Mouse (Mus musculus) limb, embryonic 11.5 days (tissue): Measurements from ENCODE around the gene Egfem1. TPM values are rescaled to one million over a fixed set of nuclear protein-coding genes. Genes with fewer than 3 reads are reported as not detected.

Experiments used
- ATAC-seq: fragments of 200-750 bp; cut with Nextera tagmentation; 2 replicates; pipeline ENCODE4 v1.8.0; 2017; ENCODE audit warnings: low read depth; ENCODE audit not compliant: insufficient number of reproducible peaks, low FRiP score, low TSS enrichment
- DNase-seq: peaks from one replicate; pipeline ENCODE4 v3.0.0-alpha.2; 2015; ENCODE audit warnings: low spot score
- H3K27ac ChIP-seq: fragments of 300-500 bp; sonication (generic); replicated peaks from 2 replicates; pipeline ENCODE4 v1.5.1; 2014; ENCODE audit warnings: low read depth, mild to moderate bottlenecking, low read length
- H3K27me3 ChIP-seq: fragments of 300-500 bp; sonication (generic); 2 replicates; pipeline ENCODE4 v1.6.1; 2014; ENCODE audit warnings: mild to moderate bottlenecking, low read length, mixed read lengths; ENCODE audit not compliant: control insufficient read depth, insufficient read depth
- H3K36me3 ChIP-seq: fragments of 300-500 bp; sonication (generic); 2 replicates; pipeline ENCODE4 v1.6.1; 2014; ENCODE audit warnings: mild to moderate bottlenecking, low read length, moderate library complexity, mixed read lengths; ENCODE audit not compliant: control insufficient read depth, insufficient read depth
- H3K4me1 ChIP-seq: fragments of 300-500 bp; sonication (generic); 2 replicates; pipeline ENCODE4 v1.6.1; 2014; ENCODE audit warnings: low read length, mixed read lengths; ENCODE audit not compliant: control insufficient read depth, insufficient read depth
- H3K4me2 ChIP-seq: fragments of 300-500 bp; sonication (generic); 2 replicates; pipeline ENCODE4 v1.6.1; 2014; ENCODE audit warnings: low read depth, mild to moderate bottlenecking, moderate library complexity; ENCODE audit not compliant: severe bottlenecking
- H3K4me3 ChIP-seq: fragments of 300-500 bp; sonication (generic); 2 replicates; pipeline ENCODE4 v1.5.1; 2014; ENCODE audit warnings: low read depth, low read length
- H3K9ac ChIP-seq: fragments of 300-500 bp; sonication (generic); 2 replicates; pipeline ENCODE4 v1.6.1; 2014; ENCODE audit warnings: mild to moderate bottlenecking, low read length
- H3K9me3 ChIP-seq: fragments of 300-500 bp; sonication (generic); 2 replicates; pipeline ENCODE4 v1.6.1; 2016; ENCODE audit warnings: low read length; ENCODE audit not compliant: control insufficient read depth
- WGBS: fragments of 180-500 bp; shearing (Covaris S2); extraction: QIAGEN DNeasy Blood & Tissue Kit; methylation state at CpG from one replicate; pipeline ENCODE4 v1.1.7; 2014; 5-methylcytosine and 5-hydroxymethylcytosine counted together
- polyA plus RNA-seq: library from polyadenylated mRNA; unstranded; fragments of >200 nt; fragmentation: Nextera tagmentation; extraction: Ambion mirVana; gene quantifications from 2 replicates; pipeline ENCODE4 v1.2.1, GENCODE M21; 2014

Gene Egfem1
- polyA plus RNA-seq, 1 experiment from 2014 or later: 4.2 TPM

GRCm38 (mm10) chr3:29443024-29443423, 361.2 kb downstream of the Egfem1 start:
- H3K9me3 ChIP-seq: no peaks in the 10 kb centered on the region
- no peak overlapping the region for H3K27ac ChIP-seq
- H3K36me3 ChIP-seq: no peaks in the 10 kb centered on the region
- H3K4me3 ChIP-seq: no peak overlapping the region
- ATAC-seq (no peak), DNase-seq (no peak)
- WGBS: 93% methylated on average over 6 of the region's 6 CpGs
- no peak overlapping the region for H3K9ac ChIP-seq
- no peak overlapping the region for H3K4me2 ChIP-seq
- no peaks in the 10 kb centered on the region for H3K27me3 ChIP-seq
- 0 out of 2 replicates have a peak, but pooled peaks cover 3% of the 10 kb centered on the region for H3K4me1 ChIP-seq

DNA sequence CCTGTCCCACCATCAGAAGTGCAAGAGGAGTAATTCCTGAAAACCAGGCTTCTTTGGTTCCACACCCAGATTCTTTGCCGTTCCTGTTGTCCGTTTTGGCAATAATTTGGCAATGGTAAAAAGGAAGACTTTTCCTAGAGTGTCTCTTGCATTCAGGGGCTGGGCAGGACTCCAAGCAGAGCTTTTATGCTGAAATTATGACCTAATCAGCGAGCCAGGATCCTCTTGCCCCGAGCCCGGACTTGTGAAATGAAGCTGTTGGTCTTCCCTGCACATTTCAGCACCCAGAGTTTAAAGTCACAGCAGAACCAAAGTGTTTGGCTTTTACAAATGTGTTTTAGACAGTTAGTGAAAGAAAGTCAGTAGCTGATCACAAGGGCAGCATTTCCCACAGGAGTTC, 362.8 kb downstream of the Egfem1 start:
- ATAC-seq: no peak
- no peak for DNase-seq
- H3K9me3 ChIP-seq: no peaks in the 10 kb centered on the region
- no peak overlapping the region for H3K9ac ChIP-seq
- no peak overlapping the region for H3K27ac ChIP-seq
- no peak overlapping the region for H3K4me3 ChIP-seq
- WGBS: 59% methylated on average over 5 of the region's 5 CpGs
- H3K27me3 ChIP-seq: no peaks in the 10 kb centered on the region
- H3K4me2 ChIP-seq: no peak overlapping the region
- 0 out of 2 replicates have a peak, but pooled peaks cover 3% of the 10 kb centered on the region for H3K4me1 ChIP-seq
- H3K36me3 ChIP-seq: no peaks in the 10 kb centered on the region

DNA sequence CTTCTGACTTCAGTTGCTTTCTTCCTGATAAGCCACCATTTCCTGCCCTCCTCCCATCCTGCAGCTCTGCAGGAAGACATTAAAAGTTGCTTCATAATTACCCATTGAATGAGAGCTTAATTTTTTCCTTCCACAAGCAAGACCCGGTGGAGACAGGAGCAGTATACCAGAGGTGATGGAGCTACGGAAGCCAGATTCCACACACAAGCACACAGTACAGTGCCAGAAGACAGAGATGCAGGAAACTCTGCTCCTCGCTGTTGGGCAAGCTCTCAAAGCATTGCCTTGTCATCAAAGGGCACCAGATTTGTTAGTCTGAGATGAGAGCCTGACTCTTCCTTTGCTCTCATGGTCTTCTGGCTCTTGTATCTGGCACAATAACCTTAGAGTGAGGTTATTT, 364.3 kb downstream of the Egfem1 start:
- H3K9ac ChIP-seq: no peak overlapping the region
- ATAC-seq: no peak

DNA sequence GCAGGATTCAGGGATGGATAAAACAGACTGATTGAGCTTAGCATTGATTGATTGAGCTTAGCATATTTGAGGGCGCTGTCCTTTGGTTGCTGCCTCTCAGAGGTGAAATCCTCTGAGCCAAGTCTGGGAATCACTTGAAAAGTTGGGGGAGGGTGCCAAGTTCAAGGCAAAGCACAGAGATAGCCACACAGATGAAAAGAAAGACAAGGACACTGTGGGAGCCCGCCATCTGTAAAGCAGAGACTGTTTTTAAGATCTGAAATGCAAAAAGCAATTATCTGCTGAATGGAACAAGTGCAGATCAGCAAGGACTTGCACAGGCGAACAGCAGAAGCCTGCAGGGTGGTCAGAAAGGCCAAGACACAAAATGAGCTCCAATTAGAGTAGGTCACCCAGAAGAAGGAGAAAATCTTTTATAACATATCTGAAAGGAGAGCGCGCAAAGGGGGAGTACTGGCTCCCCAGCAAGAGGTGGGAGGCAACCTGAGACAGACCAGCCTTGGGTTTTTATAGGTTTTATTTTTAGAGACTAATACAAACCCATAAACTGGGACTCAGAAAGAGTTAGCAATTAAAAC, 367.1 kb downstream of the Egfem1 start:
- WGBS: 73% methylated on average over 5 of the region's 5 CpGs
- Histone ChIP-seq H3K36me3 (no peaks in the 10 kb centered on the region), H3K4me2 (no peak overlapping the region), H3K4me1 (0 out of 2 replicates have a peak, but pooled peaks cover 3% of the 10 kb centered on the region), H3K4me3 (no peak overlapping the region), H3K9ac (no peak overlapping the region), H3K27ac (no peak overlapping the region), H3K9me3 (no peaks in the 10 kb centered on the region), H3K27me3 (no peaks in the 10 kb centered on the region)
- no peak for DNase-seq
- no peak for ATAC-seq

More for the DNA sequence above, 364.3 kb downstream of the Egfem1 start:
- H3K4me2 ChIP-seq: no peak overlapping the region
- H3K27me3 ChIP-seq: no peaks in the 10 kb centered on the region
- no peaks in the 10 kb centered on the region for H3K36me3 ChIP-seq
- H3K27ac ChIP-seq: no peak overlapping the region
- no peak overlapping the region for H3K4me3 ChIP-seq
- no peaks in the 10 kb centered on the region for H3K9me3 ChIP-seq
- no peak for DNase-seq
- 16% methylated on average over 3 of the region's 3 CpGs for WGBS
- 0 out of 2 replicates have a peak, but pooled peaks cover 3% of the 10 kb centered on the region for H3K4me1 ChIP-seq

DNA sequence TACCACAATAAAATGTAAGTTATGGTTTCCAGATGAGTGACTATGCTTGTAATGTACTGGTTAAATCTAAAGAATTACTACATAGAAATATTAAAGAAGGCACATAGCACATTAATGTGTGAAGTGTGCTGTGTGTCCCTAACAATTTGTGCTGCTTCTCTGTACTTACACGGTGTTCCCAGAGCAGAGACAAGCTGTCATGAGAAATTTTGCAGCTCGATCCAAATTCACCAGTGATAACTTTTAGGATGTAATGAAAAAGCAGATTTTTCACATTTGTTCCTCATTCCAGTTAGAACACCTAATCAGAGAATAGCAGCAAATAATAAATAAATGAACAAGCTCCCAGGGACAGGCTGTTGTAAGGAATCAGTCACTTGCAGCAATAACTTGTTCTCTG, 416.4 kb downstream of the Egfem1 start:
- H3K4me3 ChIP-seq: no peak overlapping the region
- no peak overlapping the region for H3K9ac ChIP-seq
- DNase-seq (no peak), ATAC-seq (no peak)
- no peaks in the 10 kb centered on the region for H3K27me3 ChIP-seq
- WGBS: 84% methylated on average over 2 of the region's 2 CpGs
- no peaks in the 10 kb centered on the region for H3K4me1 ChIP-seq
- no peak overlapping the region for H3K4me2 ChIP-seq
- H3K36me3 ChIP-seq: no peaks in the 10 kb centered on the region
- H3K9me3 ChIP-seq: no peaks in the 10 kb centered on the region
- no peak overlapping the region for H3K27ac ChIP-seq

DNA sequence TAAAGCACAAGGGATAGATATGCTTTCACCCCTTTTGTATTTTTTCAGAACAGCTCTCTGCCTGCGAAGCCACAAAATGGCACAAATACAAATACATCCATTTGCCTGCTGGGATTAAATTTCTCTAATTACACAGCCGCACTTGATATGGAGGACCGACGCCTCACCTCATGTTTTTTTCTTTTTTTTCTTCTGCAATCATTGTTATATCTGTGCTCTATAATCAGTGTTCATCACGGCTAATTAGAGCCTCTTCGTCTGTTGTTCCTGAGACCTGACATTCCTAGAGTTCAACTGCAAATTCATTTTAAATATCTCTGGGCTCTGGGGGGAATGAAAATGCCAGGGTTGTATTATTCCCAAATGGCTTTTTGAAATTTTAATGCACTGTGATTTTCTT, 417.4 kb downstream of the Egfem1 start:
- Histone ChIP-seq H3K4me3 (no peak overlapping the region), H3K36me3 (no peaks in the 10 kb centered on the region), H3K27ac (no peak overlapping the region), H3K4me1 (no peaks in the 10 kb centered on the region), H3K9me3 (no peaks in the 10 kb centered on the region), H3K9ac (no peak overlapping the region), H3K4me2 (no peak overlapping the region), H3K27me3 (no peaks in the 10 kb centered on the region)
- ATAC-seq (no peak), DNase-seq (no peak)
- WGBS: 85% methylated on average over 6 of the region's 6 CpGs

- H3K36me3 ChIP-seq: no peaks in the 10 kb centered on the region
These were observed 443.6 kb downstream of the Egfem1 start for GRCm38 (mm10) chr3:29525298-29525962.

GRCm38 (mm10) chr3:29525963-29526301, 444.1 kb downstream of the Egfem1 start:
- Histone ChIP-seq H3K27me3 (no peaks in the 10 kb centered on the region), H3K4me2 (no peak overlapping the region), H3K9ac (no peak overlapping the region), H3K4me3 (no peak overlapping the region), H3K36me3 (no peaks in the 10 kb centered on the region), H3K4me1 (no peaks in the 10 kb centered on the region), H3K27ac (no peak overlapping the region), H3K9me3 (no peaks in the 10 kb centered on the region)
- DNase-seq (no peak), ATAC-seq (no peak)
- 93% methylated on average over 12 of the region's 12 CpGs for WGBS

More at GRCm38 (mm10) chr3:29525298-29525962, 443.6 kb downstream of the Egfem1 start:
- ATAC-seq (no peak), DNase-seq (no peak)
- H3K27me3 ChIP-seq: no peaks in the 10 kb centered on the region
- no peak overlapping the region for H3K9ac ChIP-seq
- 88% methylated on average over 11 of the region's 11 CpGs for WGBS
- no peak overlapping the region for H3K4me2 ChIP-seq
- no peak overlapping the region for H3K4me3 ChIP-seq
- H3K9me3 ChIP-seq: no peaks in the 10 kb centered on the region
- H3K4me1 ChIP-seq: no peaks in the 10 kb centered on the region
- H3K27ac ChIP-seq: no peak overlapping the region
